Mouse (Mus musculus) ES-E14 (cell line): ENCODE data around the gene Cfap61.

Source experiments
- CHD2 ChIP-seq: IDR thresholded peaks from 2 replicates; pipeline ENCODE4 v1.6.1; 2014; ENCODE audit warnings: mild to moderate bottlenecking, low read depth, low read length, inconsistent platforms
- HCFC1 ChIP-seq: IDR thresholded peaks from 2 replicates; pipeline ENCODE4 v1.6.1; 2012; ENCODE audit warnings: low read length, inconsistent platforms, borderline replicate concordance; ENCODE audit not compliant: insufficient read depth
- MAFK ChIP-seq: IDR thresholded peaks from 2 replicates; pipeline ENCODE4 v1.6.1; 2014; ENCODE audit warnings: mild to moderate bottlenecking, low read depth, low read length, inconsistent platforms; ENCODE audit not compliant: insufficient read depth
- ZC3H11A ChIP-seq: IDR thresholded peaks from 2 replicates; pipeline ENCODE4 v1.6.1; 2012; ENCODE audit warnings: low read depth, mild to moderate bottlenecking, inconsistent platforms, low read length, borderline replicate concordance

DNA sequence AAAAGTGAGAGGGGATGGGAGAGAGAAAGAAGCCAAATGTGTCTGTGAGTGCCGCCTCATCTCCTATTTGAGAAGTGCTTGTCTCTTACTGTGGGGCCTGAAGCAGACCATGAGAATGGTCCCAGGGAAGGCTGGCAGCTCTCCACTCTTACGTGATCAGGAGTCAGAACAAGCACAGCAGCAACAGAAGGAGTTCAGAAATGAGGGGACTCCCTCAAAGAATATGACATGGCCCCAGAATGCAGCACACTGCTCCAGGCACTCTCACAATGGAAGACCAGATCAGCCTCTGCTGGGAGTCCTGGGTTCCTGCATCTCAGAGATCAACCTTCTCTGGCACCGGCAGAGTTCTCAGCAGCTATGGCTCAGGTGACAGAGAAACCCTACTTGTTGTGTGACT is 293.1 kb downstream of the Cfap61 start:
- TF ChIP-seq ZC3H11A: no peak
- TF ChIP-seq HCFC1: no peak
- TF ChIP-seq MAFK: no peak
- TF ChIP-seq CHD2: no peak
